Mouse (Mus musculus): Measurements from ENCODE around the gene Trpv2.

Gene Trpv2

GRCm38 (mm10) chr11:62630225-62630821 lies 56.0 kb downstream of the Trpv2 start:
- no peak for DNase-seq

- DNase-seq: no peak
These were observed 56.9 kb downstream of the Trpv2 start for GRCm38 (mm10) chr11:62631138-62631537.

- DNase-seq: no peak
These were observed 61.1 kb downstream of the Trpv2 start for GRCm38 (mm10) chr11:62635406-62635805.

- no peak for DNase-seq
These were observed 62.0 kb downstream of the Trpv2 start for GRCm38 (mm10) chr11:62636105-62636839.

GRCm38 (mm10) chr11:62636840-62637221 lies 62.5 kb downstream of the Trpv2 start:
- DNase-seq: peak; percentile 80

- DNase-seq: no peak
These were observed 63.1 kb downstream of the Trpv2 start for GRCm38 (mm10) chr11:62637401-62637800.

- no peak for DNase-seq
These were observed 63.5 kb downstream of the Trpv2 start for GRCm38 (mm10) chr11:62637806-62638205.

GRCm38 (mm10) chr11:62638402-62638801 lies 64.1 kb downstream of the Trpv2 start:
- DNase-seq: no peak

GRCm38 (mm10) chr11:62640378-62640777 lies 66.1 kb downstream of the Trpv2 start:
- DNase-seq: no peak

- DNase-seq: no peak
These were observed 67.9 kb downstream of the Trpv2 start for GRCm38 (mm10) chr11:62642023-62642844.

GRCm38 (mm10) chr11:62643011-62643631 lies 68.8 kb downstream of the Trpv2 start:
- DNase-seq: no peak

GRCm38 (mm10) chr11:62643681-62644363 lies 69.5 kb downstream of the Trpv2 start:
- DNase-seq: no peak

GRCm38 (mm10) chr11:62644602-62645336 lies 70.5 kb downstream of the Trpv2 start:
- DNase-seq: no peak

GRCm38 (mm10) chr11:62645337-62645675 lies 71.0 kb downstream of the Trpv2 start:
- DNase-seq: no peak

- peak; percentile 65 for DNase-seq
These were observed 71.6 kb downstream of the Trpv2 start for GRCm38 (mm10) chr11:62645732-62646494.

- DNase-seq: no peak
These were observed 72.2 kb downstream of the Trpv2 start for GRCm38 (mm10) chr11:62646495-62646843.

- DNase-seq: no peak
These were observed 72.8 kb downstream of the Trpv2 start for GRCm38 (mm10) chr11:62646958-62647515.

- DNase-seq: no peak
These were observed 73.6 kb downstream of the Trpv2 start, which contains the start of gene Lrrc75a for GRCm38 (mm10) chr11:62647661-62648590. Gene Lrrc75a, minus strand, starts transcription at chr11:62648523.

GRCm38 (mm10) chr11:62648591-62649391 lies 74.5 kb downstream of the Trpv2 start, which contains the start of gene Mmgt2:
Gene Mmgt2, plus strand, starts transcription at chr11:62648664.
- peak; percentile 83 for DNase-seq

Data from layer of hippocampus, adult 9-11 months (tissue).